Mouse (Mus musculus) adipose tissue, adult 10 weeks (tissue): ENCODE data around the gene Vps4b. TPM values are rescaled to one million over a fixed set of nuclear protein-coding genes. Genes with fewer than 3 reads are reported as not detected.

Experiments
- polyA plus RNA-seq: library from polyadenylated mRNA; stranded (reverse); fragments of 350-450 nt; fragmentation: Illumina TruSeq; extraction: RNeasy Lipid Tissue Mini Kit (QIAGEN cat#74804); gene quantifications from one replicate; pipeline ENCODE4 v1.2.3, GENCODE M21; 2014; ENCODE audit warnings: low read depth, low replicate concordance

The Vps4b gene
- 48.2 TPM for polyA plus RNA-seq

DNA sequence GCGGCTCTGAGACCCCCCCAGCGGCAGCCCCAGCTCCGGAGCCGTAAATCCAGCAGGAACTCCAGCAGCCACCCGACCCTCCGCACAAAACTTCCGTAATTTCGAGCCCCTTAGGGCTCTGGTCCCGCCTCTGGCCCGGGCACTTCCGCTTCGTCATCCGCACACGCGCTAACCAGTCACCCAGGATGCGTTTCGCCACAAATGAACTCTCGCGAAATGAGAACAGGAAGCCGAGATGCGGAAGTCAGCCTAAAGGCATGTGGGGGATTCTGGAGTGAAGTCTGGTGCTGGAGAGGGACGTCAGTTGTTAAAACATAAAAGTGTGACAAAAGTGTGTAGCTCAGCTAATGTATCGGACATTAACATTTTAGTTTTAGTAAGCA is at the start of gene Vps4b:
Gene Vps4b (minus strand): TSS at position 187 of the 383 bp plus-strand sequence.

DNA sequence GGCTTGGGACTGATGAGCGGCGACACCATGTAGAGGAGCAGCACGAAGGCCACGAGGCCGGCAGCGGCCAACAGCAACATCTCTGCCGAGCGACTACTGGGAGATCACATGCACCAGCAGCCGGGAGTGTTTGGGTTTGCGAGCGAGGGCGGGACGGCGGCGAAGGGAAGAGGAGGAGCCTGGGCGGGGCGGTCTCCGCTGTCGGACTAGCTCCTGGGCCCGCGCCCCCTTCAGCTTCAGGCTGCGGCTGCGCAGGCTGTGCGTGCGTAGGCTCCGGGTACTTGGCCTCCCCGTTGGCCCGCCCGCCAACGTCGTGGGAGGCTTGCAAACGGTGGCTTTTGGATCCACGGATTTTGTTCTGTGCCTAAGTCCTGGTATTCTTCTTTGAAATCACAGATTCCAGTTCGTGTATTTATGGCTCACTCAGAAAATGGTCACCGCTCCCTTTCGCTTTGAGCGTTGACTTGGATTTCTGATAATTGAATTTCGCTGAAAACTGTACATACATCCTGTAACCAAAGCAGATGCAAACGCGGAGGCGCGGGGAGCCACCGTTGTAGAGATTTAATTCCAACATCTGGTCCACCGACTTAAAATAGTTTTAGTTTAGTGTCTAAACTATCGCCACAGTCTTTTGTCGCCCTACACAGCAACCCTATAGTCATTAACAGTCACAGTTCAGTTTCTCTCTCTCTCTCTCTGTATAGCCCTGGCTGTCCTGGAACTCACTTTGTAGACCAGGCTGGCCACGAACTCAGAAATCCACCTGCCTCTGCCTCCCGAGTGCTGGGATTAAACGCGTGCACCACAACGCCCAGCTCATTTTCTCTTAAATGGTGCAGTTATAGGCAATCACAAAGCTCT is 36.7 kb downstream of the Vps4b start, which contains the start of gene Kdsr:
Gene Kdsr (minus strand): TSS at position 156 of the 864 bp plus-strand sequence.

Other genes with a start within 250 kb of the Vps4b start
- 7.1 TPM for gene Bcl2, start 82.5 kb downstream of the Vps4b start, polyA plus RNA-seq
- 24.2 TPM for gene Kdsr, start 37.0 kb downstream of the Vps4b start, polyA plus RNA-seq
- gene Serpinb5, start 64.4 kb upstream of the Vps4b start, polyA plus RNA-seq = 5.4 TPM
- 1.7 TPM for gene Serpinb12, start 137.7 kb upstream of the Vps4b start, polyA plus RNA-seq
- not detected for gene Serpinb13, start 184.3 kb upstream of the Vps4b start, polyA plus RNA-seq